Mouse (Mus musculus): ENCODE results near the gene Abcc2. TPM values are rescaled to one million over a fixed set of nuclear protein-coding genes. Genes with fewer than 3 reads are reported as not detected.

The Abcc2 gene
- polyA plus RNA-seq, 1 experiment: not detected

DNA sequence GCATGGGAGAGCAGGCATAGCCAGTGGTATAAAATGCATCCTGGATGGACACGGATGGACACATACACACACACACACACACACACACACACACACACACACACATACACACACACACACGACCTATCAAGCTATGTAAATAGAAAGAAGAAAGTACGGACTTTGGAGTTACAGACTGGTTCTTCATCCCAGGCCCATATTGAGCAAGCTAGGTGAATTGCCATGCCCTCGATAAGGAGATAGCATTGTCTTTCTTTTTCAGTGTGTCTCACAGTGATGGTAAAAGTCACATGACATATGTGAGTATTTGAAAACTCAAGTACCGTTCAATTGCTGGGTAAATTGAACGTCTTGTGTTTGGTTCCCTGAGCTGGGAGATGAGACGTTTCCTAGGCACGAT lies 44.9 kb downstream of the Abcc2 start:
- Histone ChIP-seq H3K4me1 (ENCODE audit: control insufficient read depth, insufficient read depth, low read length) (no peaks in the 10 kb centered on the region), H3K4me3 (ENCODE audit: insufficient read depth, low read depth, low read length) (no peak overlapping the region), H3K27ac (ENCODE audit: insufficient read depth, low read depth, low read length) (no peak overlapping the region)
- TF ChIP-seq CTCF (IDR thresholded peaks at IDR 0.05; ENCODE audit: insufficient read depth, low read depth, low read length): no peak
- no peak for TF ChIP-seq POLR2A (IDR thresholded peaks at IDR 0.05; ENCODE audit: insufficient read depth, low read depth, low read length)
- 81% methylated on average over 8 of the region's 8 CpGs for WGBS

- WGBS: 19% methylated on average over 21 of the region's 21 CpGs
- 0 out of 2 replicates have a peak, but pooled peaks have one; percentile 18 for TF ChIP-seq CTCF (IDR thresholded peaks at IDR 0.05; ENCODE audit: insufficient read depth, low read depth, low read length)
- TF ChIP-seq POLR2A (IDR thresholded peaks at IDR 0.05; ENCODE audit: insufficient read depth, low read depth, low read length): no peak
- Histone ChIP-seq H3K4me1 (ENCODE audit: control insufficient read depth, insufficient read depth, low read length) (no peaks in the 10 kb centered on the region), H3K27ac (ENCODE audit: insufficient read depth, low read depth, low read length) (no peak overlapping the region), H3K4me3 (ENCODE audit: insufficient read depth, low read depth, low read length) (no peak overlapping the region)
These were observed 50.6 kb downstream of the Abcc2 start for GRCm38 (mm10) chr19:43832425-43833069.

DNA sequence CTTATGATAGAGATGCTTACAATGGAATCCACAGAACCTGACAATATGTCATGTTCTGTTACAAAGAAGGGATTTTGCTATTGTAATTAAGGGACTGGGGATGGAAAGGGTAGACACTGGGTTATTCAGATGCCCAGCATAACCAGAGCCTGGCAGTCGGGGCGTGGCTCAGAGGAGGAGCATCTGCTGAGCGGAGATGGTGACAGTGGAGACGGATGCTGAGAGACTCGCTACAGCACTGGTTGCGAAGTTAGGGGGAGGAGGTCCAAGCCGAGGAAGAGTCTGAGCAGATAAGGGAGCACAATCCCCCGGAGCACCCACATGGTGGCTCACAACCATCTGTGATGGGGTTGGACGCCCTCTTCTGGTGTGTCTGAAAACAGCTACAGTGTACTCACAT lies 61.2 kb downstream of the Abcc2 start:
- H3K27ac ChIP-seq (ENCODE audit: insufficient read depth, low read depth, low read length): no peak overlapping the region
- 87% methylated on average over 9 of the region's 9 CpGs for WGBS
- H3K4me1 ChIP-seq (ENCODE audit: control insufficient read depth, insufficient read depth, low read length): no peaks in the 10 kb centered on the region
- H3K4me3 ChIP-seq (ENCODE audit: insufficient read depth, low read depth, low read length): no peak overlapping the region
- TF ChIP-seq CTCF (IDR thresholded peaks at IDR 0.05; ENCODE audit: insufficient read depth, low read depth, low read length): no peak
- TF ChIP-seq POLR2A (IDR thresholded peaks at IDR 0.05; ENCODE audit: insufficient read depth, low read depth, low read length): no peak

DNA sequence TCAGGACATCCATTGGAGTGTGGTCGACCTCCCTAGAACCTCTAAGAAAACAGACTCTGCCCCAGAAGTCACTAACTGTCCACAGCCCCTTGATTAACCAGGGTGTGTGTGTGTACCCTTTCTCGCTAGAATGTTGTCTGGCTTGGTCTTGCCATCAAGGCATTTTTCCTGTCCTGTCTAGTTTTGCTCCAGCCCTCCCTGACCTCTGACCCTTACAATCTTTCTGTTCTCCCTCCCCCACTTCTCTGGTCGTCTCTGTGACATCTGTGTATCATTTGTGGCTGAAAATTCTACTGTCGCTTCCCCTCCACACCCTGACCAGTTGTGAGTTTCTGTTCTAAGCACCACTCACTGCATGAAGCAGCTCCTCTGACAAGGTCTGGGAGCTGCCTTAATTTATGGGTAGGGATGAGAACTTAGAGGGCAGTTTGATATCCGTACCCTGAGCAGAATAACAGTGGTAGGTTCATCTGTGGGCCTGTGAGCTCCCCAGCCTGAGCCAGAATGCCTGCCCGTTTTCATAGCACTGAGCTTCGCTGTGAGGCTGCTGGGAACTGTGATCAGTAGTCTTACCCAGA lies 63.4 kb downstream of the Abcc2 start:
- no peak overlapping the region for H3K4me3 ChIP-seq (ENCODE audit: insufficient read depth, low read depth, low read length)
- H3K27ac ChIP-seq (ENCODE audit: insufficient read depth, low read depth, low read length): no peak overlapping the region
- 79% methylated on average over 7 of the region's 7 CpGs for WGBS
- no peak for TF ChIP-seq CTCF (IDR thresholded peaks at IDR 0.05; ENCODE audit: insufficient read depth, low read depth, low read length)
- TF ChIP-seq POLR2A (IDR thresholded peaks at IDR 0.05; ENCODE audit: insufficient read depth, low read depth, low read length): no peak
- no peaks in the 10 kb centered on the region for H3K4me1 ChIP-seq (ENCODE audit: control insufficient read depth, insufficient read depth, low read length)

GRCm38 (mm10) chr19:43847056-43847455 lies 65.1 kb downstream of the Abcc2 start:
- Histone ChIP-seq H3K4me3 (ENCODE audit: insufficient read depth, low read depth, low read length) (no peak overlapping the region), H3K4me1 (ENCODE audit: control insufficient read depth, insufficient read depth, low read length) (no peaks in the 10 kb centered on the region), H3K27ac (ENCODE audit: insufficient read depth, low read depth, low read length) (no peak overlapping the region)
- no peak for TF ChIP-seq CTCF (IDR thresholded peaks at IDR 0.05; ENCODE audit: insufficient read depth, low read depth, low read length)
- TF ChIP-seq POLR2A (IDR thresholded peaks at IDR 0.05; ENCODE audit: insufficient read depth, low read depth, low read length): no peak
- WGBS: 88% methylated on average over 15 of the region's 15 CpGs

DNA sequence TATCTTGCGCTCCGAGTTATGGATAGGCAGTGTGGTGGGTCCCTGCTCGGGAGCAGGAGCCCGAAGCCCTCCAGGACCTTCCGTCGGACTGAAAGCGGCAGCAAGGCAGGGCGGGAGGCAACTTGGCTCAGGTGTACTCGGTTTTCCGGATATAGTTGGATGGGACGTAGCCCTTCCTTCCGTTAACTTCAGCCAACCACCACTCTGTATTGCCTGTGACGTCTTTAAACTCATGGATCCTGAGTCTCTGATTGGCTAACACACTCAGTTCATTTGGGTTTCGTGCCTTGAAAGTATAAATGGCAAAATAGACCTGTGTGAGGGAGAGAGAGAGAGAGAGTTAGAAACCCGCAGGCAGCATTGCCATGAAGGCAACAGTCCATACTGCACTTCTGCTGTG lies 66.0 kb downstream of the Abcc2 start:
- no peak overlapping the region for H3K27ac ChIP-seq (ENCODE audit: insufficient read depth, low read depth, low read length)
- TF ChIP-seq POLR2A (IDR thresholded peaks at IDR 0.05; ENCODE audit: insufficient read depth, low read depth, low read length) (no peak), CTCF (IDR thresholded peaks at IDR 0.05; ENCODE audit: insufficient read depth, low read depth, low read length) (no peak)
- no peaks in the 10 kb centered on the region for H3K4me1 ChIP-seq (ENCODE audit: control insufficient read depth, insufficient read depth, low read length)
- no peak overlapping the region for H3K4me3 ChIP-seq (ENCODE audit: insufficient read depth, low read depth, low read length)
- WGBS: 95% methylated on average over 15 of the region's 15 CpGs

- Histone ChIP-seq H3K4me3 (ENCODE audit: insufficient read depth, low read depth, low read length) (no peak overlapping the region), H3K4me1 (ENCODE audit: control insufficient read depth, insufficient read depth, low read length) (no peaks in the 10 kb centered on the region), H3K27ac (ENCODE audit: insufficient read depth, low read depth, low read length) (no peak overlapping the region)
- 91% methylated on average over 11 of the region's 11 CpGs for WGBS
- TF ChIP-seq CTCF (IDR thresholded peaks at IDR 0.05; ENCODE audit: insufficient read depth, low read depth, low read length) (no peak), POLR2A (IDR thresholded peaks at IDR 0.05; ENCODE audit: insufficient read depth, low read depth, low read length) (no peak)
These were observed 68.0 kb downstream of the Abcc2 start for GRCm38 (mm10) chr19:43850026-43850425.

DNA sequence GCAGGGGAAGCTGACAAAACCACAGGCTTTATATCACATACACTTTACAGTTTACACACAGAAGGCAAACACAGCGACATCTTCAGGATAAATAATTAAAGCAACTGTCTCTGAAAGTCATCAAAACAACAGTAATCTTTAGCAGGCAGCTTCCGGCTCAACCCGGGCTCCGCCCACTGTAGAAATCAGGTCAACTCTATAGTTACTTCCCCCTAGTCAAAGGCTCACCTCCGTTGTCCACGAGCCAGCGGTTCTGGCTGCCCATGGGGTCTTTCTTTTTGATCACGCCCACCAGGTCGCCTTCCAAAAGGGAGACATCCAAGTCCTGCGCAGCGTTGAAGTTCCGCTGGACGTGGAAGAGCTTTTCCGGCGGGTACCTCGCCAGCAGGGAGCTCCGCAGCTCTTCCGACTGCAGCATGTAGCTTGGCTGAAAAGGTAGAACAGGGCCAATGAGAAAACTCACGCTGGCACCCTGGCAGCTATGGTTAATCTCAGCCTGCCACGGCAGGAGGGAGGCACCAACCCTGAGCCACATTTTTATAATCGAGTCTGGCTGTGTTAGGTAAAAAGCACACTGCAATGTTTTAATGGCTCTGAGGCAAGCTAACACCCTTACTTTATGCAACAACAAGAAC lies 70.1 kb downstream of the Abcc2 start:
- TF ChIP-seq POLR2A (IDR thresholded peaks at IDR 0.05; ENCODE audit: insufficient read depth, low read depth, low read length): no peak
- TF ChIP-seq CTCF (IDR thresholded peaks at IDR 0.05; ENCODE audit: insufficient read depth, low read depth, low read length): no peak
- no peaks in the 10 kb centered on the region for H3K4me1 ChIP-seq (ENCODE audit: control insufficient read depth, insufficient read depth, low read length)
- no peak overlapping the region for H3K27ac ChIP-seq (ENCODE audit: insufficient read depth, low read depth, low read length)
- no peak overlapping the region for H3K4me3 ChIP-seq (ENCODE audit: insufficient read depth, low read depth, low read length)
- 71% methylated on average over 21 of the region's 21 CpGs for WGBS

- no peak overlapping the region for H3K27ac ChIP-seq (ENCODE audit: insufficient read depth, low read depth, low read length)
- 88% methylated on average over 7 of the region's 7 CpGs for WGBS
- H3K4me3 ChIP-seq (ENCODE audit: insufficient read depth, low read depth, low read length): no peak overlapping the region
- no peaks in the 10 kb centered on the region for H3K4me1 ChIP-seq (ENCODE audit: control insufficient read depth, insufficient read depth, low read length)
- no peak for TF ChIP-seq CTCF (IDR thresholded peaks at IDR 0.05; ENCODE audit: insufficient read depth, low read depth, low read length)
- TF ChIP-seq POLR2A (IDR thresholded peaks at IDR 0.05; ENCODE audit: insufficient read depth, low read depth, low read length): no peak
These were observed 71.0 kb downstream of the Abcc2 start for GRCm38 (mm10) chr19:43852837-43853545.

Data from olfactory bulb, adult 2 months (tissue).